Mouse (Mus musculus): ENCODE results near the gene Lig4. TPM values are rescaled to one million over a fixed set of nuclear protein-coding genes. Genes with fewer than 3 reads are reported as not detected.

The Lig4 gene
- total RNA-seq (2017), result 0.85 to 2.3 TPM (median 1.2 TPM) in 3 replicates

- ATAC-seq (replicated peaks; ENCODE audit: insufficient number of reproducible peaks, low FRiP score, low TSS enrichment, poor library complexity, severe bottlenecking), result peak; percentile 85
These were observed at the start of gene Lig4, which contains the start of gene Abhd13 for GRCm38 (mm10) chr8:9977573-9978314. Gene Lig4 (minus strand): TSS chr8:9977686. Gene Abhd13 (plus strand): TSS chr8:9977707.

GRCm38 (mm10) chr8:10017231-10017630, 39.7 kb upstream of the Lig4 start:
- no peak for ATAC-seq (replicated peaks; ENCODE audit: insufficient number of reproducible peaks, low FRiP score, low TSS enrichment, poor library complexity, severe bottlenecking)

GRCm38 (mm10) chr8:10016252-10016651, 38.8 kb upstream of the Lig4 start:
- ATAC-seq (replicated peaks; ENCODE audit: insufficient number of reproducible peaks, low FRiP score, low TSS enrichment, poor library complexity, severe bottlenecking), result no peak

- ATAC-seq (replicated peaks; ENCODE audit: insufficient number of reproducible peaks, low FRiP score, low TSS enrichment, poor library complexity, severe bottlenecking), result no peak
These were observed 30.2 kb upstream of the Lig4 start for GRCm38 (mm10) chr8:10007660-10008028.

- no peak for ATAC-seq (replicated peaks; ENCODE audit: insufficient number of reproducible peaks, low FRiP score, low TSS enrichment, poor library complexity, severe bottlenecking)
These were observed 29.6 kb upstream of the Lig4 start for GRCm38 (mm10) chr8:10006986-10007659.

GRCm38 (mm10) chr8:10006156-10006985, 28.9 kb upstream of the Lig4 start, which contains the start of gene Tnfsf13b:
Gene Tnfsf13b (plus strand): TSS chr8:10006467.
- ATAC-seq (replicated peaks; ENCODE audit: insufficient number of reproducible peaks, low FRiP score, low TSS enrichment, poor library complexity, severe bottlenecking), result peak; percentile 71

- ATAC-seq (replicated peaks; ENCODE audit: insufficient number of reproducible peaks, low FRiP score, low TSS enrichment, poor library complexity, severe bottlenecking), result no peak
These were observed 26.6 kb upstream of the Lig4 start for GRCm38 (mm10) chr8:10004115-10004514.

- no peak for ATAC-seq (replicated peaks; ENCODE audit: insufficient number of reproducible peaks, low FRiP score, low TSS enrichment, poor library complexity, severe bottlenecking)
These were observed 2.7 kb upstream of the Lig4 start for GRCm38 (mm10) chr8:9980188-9980587.

GRCm38 (mm10) chr8:9979746-9980145, 2.3 kb upstream of the Lig4 start:
- no peak for ATAC-seq (replicated peaks; ENCODE audit: insufficient number of reproducible peaks, low FRiP score, low TSS enrichment, poor library complexity, severe bottlenecking)

- no peak for ATAC-seq (replicated peaks; ENCODE audit: insufficient number of reproducible peaks, low FRiP score, low TSS enrichment, poor library complexity, severe bottlenecking)
These were observed 1.2 kb upstream of the Lig4 start for GRCm38 (mm10) chr8:9978475-9979230.

GRCm38 (mm10) chr8:9977016-9977415, 470 bp downstream of the Lig4 start:
- no peak for ATAC-seq (replicated peaks; ENCODE audit: insufficient number of reproducible peaks, low FRiP score, low TSS enrichment, poor library complexity, severe bottlenecking)

- ATAC-seq (replicated peaks; ENCODE audit: insufficient number of reproducible peaks, low FRiP score, low TSS enrichment, poor library complexity, severe bottlenecking), result peak; percentile 76
These were observed 1.4 kb downstream of the Lig4 start for GRCm38 (mm10) chr8:9975898-9976611.

GRCm38 (mm10) chr8:9975276-9975675, 2.2 kb downstream of the Lig4 start:
- ATAC-seq (replicated peaks; ENCODE audit: insufficient number of reproducible peaks, low FRiP score, low TSS enrichment, poor library complexity, severe bottlenecking), result no peak

GRCm38 (mm10) chr8:9971866-9972265, 5.6 kb downstream of the Lig4 start:
- no peak for ATAC-seq (replicated peaks; ENCODE audit: insufficient number of reproducible peaks, low FRiP score, low TSS enrichment, poor library complexity, severe bottlenecking)

- no peak for ATAC-seq (replicated peaks; ENCODE audit: insufficient number of reproducible peaks, low FRiP score, low TSS enrichment, poor library complexity, severe bottlenecking)
These were observed 17.6 kb downstream of the Lig4 start for GRCm38 (mm10) chr8:9959919-9960318.

- no peak for ATAC-seq (replicated peaks; ENCODE audit: insufficient number of reproducible peaks, low FRiP score, low TSS enrichment, poor library complexity, severe bottlenecking)
These were observed 19.1 kb downstream of the Lig4 start for GRCm38 (mm10) chr8:9958338-9958737.

GRCm38 (mm10) chr8:9949134-9949890, 28.2 kb downstream of the Lig4 start:
- no peak for ATAC-seq (replicated peaks; ENCODE audit: insufficient number of reproducible peaks, low FRiP score, low TSS enrichment, poor library complexity, severe bottlenecking)
